Mouse (Mus musculus) stomach, embryonic 14.5 days (tissue): Measurements from ENCODE around the gene Gm10037. TPM values are rescaled to one million over a fixed set of nuclear protein-coding genes. Genes with fewer than 3 reads are reported as not detected.
"Not testable (repeated sequence)": the region's sequence is repeated elsewhere in the genome, so short reads cannot be mapped to it uniquely, and the experiment has no call there.

Experiments used
- ATAC-seq: fragments of 200-750 bp; cut with Nextera tagmentation; 2 replicates; pipeline ENCODE4 v1.8.0; 2017; ENCODE audit warnings: low read depth, moderate TSS enrichment; ENCODE audit not compliant: insufficient number of reproducible peaks, insufficient read depth, low FRiP score
- H3K27ac ChIP-seq: fragments of 300-500 bp; sonication (generic); 2 replicates; pipeline ENCODE4 v1.5.1; 2014; ENCODE audit warnings: mild to moderate bottlenecking, low read length, moderate library complexity, mixed read lengths
- H3K27me3 ChIP-seq: fragments of 300-500 bp; sonication (generic); 2 replicates; pipeline ENCODE4 v1.6.1; 2014; ENCODE audit warnings: low read length, control low read depth, mixed read lengths; ENCODE audit not compliant: control insufficient read depth, insufficient read depth
- H3K36me3 ChIP-seq: fragments of 300-500 bp; sonication (generic); 2 replicates; pipeline ENCODE4 v1.6.1; 2014; ENCODE audit warnings: mild to moderate bottlenecking, control low read depth, low read length, moderate library complexity, mixed read lengths; ENCODE audit not compliant: control insufficient read depth, insufficient read depth
- H3K4me1 ChIP-seq: fragments of 300-500 bp; sonication (generic); 2 replicates; pipeline ENCODE4 v1.6.1; 2014; ENCODE audit warnings: low read length, control low read depth, mixed read lengths; ENCODE audit not compliant: control insufficient read depth, insufficient read depth
- H3K4me2 ChIP-seq: fragments of 300-500 bp; sonication (generic); replicated peaks from 2 replicates; pipeline ENCODE4 v1.6.1; 2014; ENCODE audit warnings: low read depth, low read length, control low read depth
- H3K4me3 ChIP-seq: fragments of 300-500 bp; sonication (generic); 2 replicates; pipeline ENCODE4 v1.5.1; 2014; ENCODE audit warnings: low read depth, low read length, control low read depth
- H3K9ac ChIP-seq: fragments of 300-500 bp; sonication (generic); replicated peaks from 2 replicates; pipeline ENCODE4 v1.6.1; 2014; ENCODE audit warnings: low read depth, mild to moderate bottlenecking, control low read depth, low read length, moderate library complexity, mixed read lengths
- H3K9me3 ChIP-seq: fragments of 300-500 bp; sonication (generic); 2 replicates; pipeline ENCODE4 v1.6.1; 2016; ENCODE audit warnings: low read depth, low read length, control low read depth; ENCODE audit not compliant: control insufficient read depth
- WGBS: fragments of 180-500 bp; shearing (Covaris S2); extraction: QIAGEN DNeasy Blood & Tissue Kit; methylation state at CpG from one replicate; pipeline ENCODE4 v1.1.7; 2014; 5-methylcytosine and 5-hydroxymethylcytosine counted together
- polyA plus RNA-seq: library from polyadenylated mRNA; unstranded; fragments of >200 nt; fragmentation: Nextera tagmentation; extraction: Ambion mirVana; gene quantifications from 2 replicates; pipeline ENCODE4 v1.2.1, GENCODE M21; 2014

The Gm10037 gene
- polyA plus RNA-seq, 1 experiment from 2014 or later = 4.0 TPM

DNA sequence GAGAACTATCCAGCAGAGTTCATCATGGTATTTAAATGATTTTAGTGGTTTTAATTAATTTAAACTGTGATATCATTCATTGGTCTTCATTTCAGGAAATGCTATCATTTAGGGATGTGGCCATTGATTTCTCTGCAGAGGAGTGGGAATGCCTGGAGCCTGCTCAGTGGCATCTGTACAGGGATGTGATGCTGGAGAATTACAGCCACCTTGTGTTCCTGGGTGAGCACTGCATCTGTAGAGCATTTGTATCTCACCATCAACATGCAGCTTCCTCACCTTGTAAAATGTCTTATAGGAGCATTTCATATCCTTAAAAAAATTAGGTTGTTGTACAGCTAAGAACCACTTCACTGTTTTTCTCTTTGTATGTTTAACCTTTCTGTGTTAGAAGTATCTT is 2.2 kb downstream of the Gm10037 start:
- not testable (repeated sequence) for H3K9ac ChIP-seq, H3K36me3 ChIP-seq, H3K27ac ChIP-seq, H3K9me3 ChIP-seq, ATAC-seq, H3K4me3 ChIP-seq, H3K27me3 ChIP-seq, H3K4me1 ChIP-seq, H3K4me2 ChIP-seq

- Histone ChIP-seq H3K4me2 (peak overlapping the region; percentile 37), H3K36me3 (no peaks in the 10 kb centered on the region), H3K27ac (no peak overlapping the region), H3K9me3 (no peaks in the 10 kb centered on the region), H3K27me3 (no peaks in the 10 kb centered on the region), H3K4me1 (0 out of 2 replicates have a peak, but pooled peaks cover 3% of the 10 kb centered on the region), H3K9ac (no peak overlapping the region; the same call in 1 of the 2 replicates), H3K4me3 (peak overlapping the region; percentile 19; the same call in 1 of the 2 replicates)
- 46% methylated on average over 6 of the region's 6 CpGs for WGBS
- ATAC-seq = no peak
These were observed 12.8 kb downstream of the Gm10037 start for GRCm38 (mm10) chr13:67843775-67844118.

DNA sequence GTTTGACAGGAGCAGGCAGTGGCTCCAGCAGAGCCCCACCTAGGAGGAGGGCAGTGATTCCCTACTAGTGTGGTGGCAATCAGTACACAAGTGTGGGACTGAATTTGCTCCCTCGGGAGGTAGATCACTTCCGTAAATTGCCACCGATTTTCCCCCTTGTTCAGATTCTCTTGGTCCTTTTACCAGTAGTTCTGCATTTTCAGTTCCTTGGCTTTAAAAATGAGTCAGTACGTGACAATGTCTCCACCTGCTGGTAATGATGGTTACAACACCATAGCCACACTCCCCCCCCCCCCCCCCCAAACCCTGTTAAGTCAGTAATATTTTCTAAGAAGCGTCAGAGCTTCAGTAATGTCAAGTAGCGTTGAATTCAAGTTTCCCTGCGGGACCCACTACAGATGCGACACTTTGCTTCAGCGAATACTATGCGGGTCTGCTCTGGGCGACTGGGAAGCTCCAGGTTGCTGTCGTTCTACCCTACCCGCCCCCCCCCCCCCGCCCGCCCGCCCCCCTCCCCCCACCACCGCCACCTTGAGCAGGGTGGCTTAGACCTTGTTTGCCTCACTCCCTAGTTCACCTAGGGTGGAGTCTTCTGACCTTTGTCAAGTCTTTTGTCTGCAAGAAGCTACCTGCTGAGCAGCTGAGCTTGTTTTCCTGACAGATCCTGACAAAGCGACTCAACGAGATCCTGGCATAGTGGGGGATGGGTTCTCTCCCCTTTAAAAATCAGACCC is 13.4 kb downstream of the Gm10037 start:
- peak overlapping the region; percentile 19; the same call in 1 of the 2 replicates for H3K4me3 ChIP-seq

DNA sequence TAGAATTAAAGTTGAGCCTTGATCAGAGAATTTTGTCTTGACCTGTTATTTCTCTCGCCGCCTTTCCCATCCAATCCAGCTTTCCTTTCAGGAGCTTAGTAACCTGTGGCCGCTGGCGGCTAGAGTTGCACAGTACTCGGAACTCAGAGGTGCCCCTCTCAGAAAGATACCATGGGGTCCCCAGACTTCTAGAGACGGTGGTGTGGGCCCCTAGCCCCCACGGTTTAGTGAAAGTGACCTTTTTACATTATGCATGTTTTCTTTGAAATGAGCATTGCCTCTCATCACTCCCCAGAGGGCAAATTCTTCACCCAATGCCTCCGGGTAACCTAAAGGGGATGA is 13.9 kb downstream of the Gm10037 start:
- Histone ChIP-seq H3K9me3 (no peaks in the 10 kb centered on the region), H3K27ac (no peak overlapping the region), H3K4me1 (0 out of 2 replicates have a peak, but pooled peaks cover 3% of the 10 kb centered on the region), H3K36me3 (no peaks in the 10 kb centered on the region), H3K4me3 (peak overlapping the region; percentile 19; the same call in 1 of the 2 replicates), H3K27me3 (no peaks in the 10 kb centered on the region), H3K9ac (no peak overlapping the region), H3K4me2 (peak overlapping the region; percentile 37)
- ATAC-seq = 0 out of 2 replicates have a peak, but pooled peaks have one; percentile 49
- WGBS = 23% methylated on average over 8 of the region's 8 CpGs

More for the DNA sequence above, 13.4 kb downstream of the Gm10037 start:
- under 1% methylated on average over 16 of the region's 19 CpGs for WGBS
- ATAC-seq = peak; percentile 58; the same call in 1 of the 2 replicates
- Histone ChIP-seq H3K4me1 (0 out of 2 replicates have a peak, but pooled peaks cover 3% of the 10 kb centered on the region), H3K9me3 (no peaks in the 10 kb centered on the region), H3K9ac (no peak overlapping the region; the same call in 1 of the 2 replicates), H3K27ac (no peak overlapping the region), H3K27me3 (no peaks in the 10 kb centered on the region), H3K36me3 (no peaks in the 10 kb centered on the region), H3K4me2 (peak overlapping the region; percentile 37)

- H3K4me2 ChIP-seq = no peak overlapping the region
- WGBS = 71% methylated on average over 3 of the region's 3 CpGs
- H3K9ac ChIP-seq = no peak overlapping the region
- no peak for ATAC-seq
- no peak overlapping the region for H3K4me3 ChIP-seq
- H3K27ac ChIP-seq = no peak overlapping the region
- no peaks in the 10 kb centered on the region for H3K36me3 ChIP-seq
- H3K9me3 ChIP-seq = no peaks in the 10 kb centered on the region
- no peaks in the 10 kb centered on the region for H3K27me3 ChIP-seq
- no peaks in the 10 kb centered on the region for H3K4me1 ChIP-seq
These were observed 19.5 kb downstream of the Gm10037 start for GRCm38 (mm10) chr13:67850361-67850760.

GRCm38 (mm10) chr13:67853130-67853529 is 22.2 kb downstream of the Gm10037 start:
- H3K9ac ChIP-seq = no peak overlapping the region
- no peak overlapping the region for H3K4me3 ChIP-seq
- WGBS = 68% methylated on average over 6 of the region's 6 CpGs
- no peaks in the 10 kb centered on the region for H3K36me3 ChIP-seq
- ATAC-seq = no peak
- no peaks in the 10 kb centered on the region for H3K27me3 ChIP-seq
- no peaks in the 10 kb centered on the region for H3K9me3 ChIP-seq
- no peak overlapping the region for H3K27ac ChIP-seq
- no peaks in the 10 kb centered on the region for H3K4me1 ChIP-seq
- H3K4me2 ChIP-seq = no peak overlapping the region

GRCm38 (mm10) chr13:67853983-67854382 is 23.1 kb downstream of the Gm10037 start:
- H3K4me1 ChIP-seq = no peaks in the 10 kb centered on the region
- no peaks in the 10 kb centered on the region for H3K36me3 ChIP-seq
- WGBS = 78% methylated on average over 2 of the region's 2 CpGs
- ATAC-seq = no peak
- no peak overlapping the region for H3K27ac ChIP-seq
- H3K27me3 ChIP-seq = no peaks in the 10 kb centered on the region
- no peak overlapping the region for H3K4me2 ChIP-seq
- no peaks in the 10 kb centered on the region for H3K9me3 ChIP-seq
- H3K4me3 ChIP-seq = no peak overlapping the region
- H3K9ac ChIP-seq = no peak overlapping the region

DNA sequence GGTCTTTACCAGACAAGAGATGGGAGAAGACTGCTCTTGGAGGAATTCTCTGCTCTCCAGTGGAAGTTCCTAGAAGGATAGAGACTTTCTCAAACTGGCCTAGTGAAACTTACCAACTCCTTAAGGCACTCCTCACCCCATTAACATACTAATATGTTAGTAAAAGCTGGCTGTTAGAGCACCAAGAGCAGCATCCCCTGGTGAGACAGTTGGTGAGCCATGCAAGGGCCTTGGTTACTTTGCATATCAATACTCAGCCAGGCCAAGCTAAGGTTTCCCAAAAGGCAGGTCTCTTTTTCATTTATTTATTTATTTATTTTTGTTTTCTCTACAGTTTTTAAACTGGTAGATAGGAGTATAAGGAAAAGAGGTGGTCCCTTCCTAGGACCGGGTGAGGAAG is 26.4 kb downstream of the Gm10037 start:
- no peak for ATAC-seq
- H3K4me3 ChIP-seq = no peak overlapping the region
- 23% methylated on average over 1 of the region's 1 CpGs for WGBS
- no peaks in the 10 kb centered on the region for H3K4me1 ChIP-seq
- H3K36me3 ChIP-seq = no peaks in the 10 kb centered on the region
- no peaks in the 10 kb centered on the region for H3K9me3 ChIP-seq
- no peaks in the 10 kb centered on the region for H3K27me3 ChIP-seq
- H3K9ac ChIP-seq = no peak overlapping the region
- H3K27ac ChIP-seq = no peak overlapping the region
- no peak overlapping the region for H3K4me2 ChIP-seq

GRCm38 (mm10) chr13:67862508-67862907 is 31.6 kb downstream of the Gm10037 start:
- Histone ChIP-seq H3K4me2 (no peak overlapping the region), H3K27me3 (no peaks in the 10 kb centered on the region), H3K4me3 (no peak overlapping the region), H3K4me1 (no peaks in the 10 kb centered on the region), H3K9me3 (no peaks in the 10 kb centered on the region), H3K36me3 (no peaks in the 10 kb centered on the region), H3K27ac (no peak overlapping the region), H3K9ac (no peak overlapping the region)
- WGBS = 79% methylated on average over 9 of the region's 9 CpGs
- ATAC-seq = no peak
